Mouse (Mus musculus) kidney, embryonic 15.5 days (tissue): ENCODE results near the gene Pigk. TPM values are rescaled to one million over a fixed set of nuclear protein-coding genes. Genes with fewer than 3 reads are reported as not detected.

ENCODE experiments used
- ATAC-seq: fragments of 200-750 bp; cut with Nextera tagmentation; replicated peaks from 2 replicates; pipeline ENCODE4 v1.8.0; 2017; ENCODE audit warnings: moderate TSS enrichment; ENCODE audit not compliant: low FRiP score
- H3K27ac ChIP-seq: fragments of 300-500 bp; sonication (generic); 2 replicates; pipeline ENCODE4 v1.5.1; 2015; ENCODE audit warnings: mild to moderate bottlenecking, inconsistent platforms
- H3K27me3 ChIP-seq: fragments of 300-500 bp; sonication (generic); 2 replicates; pipeline ENCODE4 v1.6.1; 2015; ENCODE audit warnings: inconsistent platforms
- H3K36me3 ChIP-seq: fragments of 300-500 bp; sonication (generic); 2 replicates; pipeline ENCODE4 v1.6.1; 2015; ENCODE audit warnings: inconsistent platforms
- H3K4me1 ChIP-seq: fragments of 300-500 bp; sonication (generic); 2 replicates; pipeline ENCODE4 v1.6.1; 2015; ENCODE audit warnings: inconsistent platforms
- H3K4me2 ChIP-seq: fragments of 300-500 bp; sonication (generic); 2 replicates; pipeline ENCODE4 v1.6.1; 2015; ENCODE audit warnings: moderate library complexity, mild to moderate bottlenecking, inconsistent platforms
- H3K4me3 ChIP-seq: fragments of 300-500 bp; sonication (generic); replicated peaks from 2 replicates; pipeline ENCODE4 v1.5.1; 2015; ENCODE audit warnings: mild to moderate bottlenecking, inconsistent platforms
- H3K9ac ChIP-seq: fragments of 300-500 bp; sonication (generic); 2 replicates; pipeline ENCODE4 v1.6.1; 2015; ENCODE audit warnings: mild to moderate bottlenecking, inconsistent platforms
- H3K9me3 ChIP-seq: fragments of 300-500 bp; sonication (generic); replicated peaks from 2 replicates; pipeline ENCODE4 v1.6.1; 2016; ENCODE audit warnings: inconsistent platforms
- WGBS: fragments of 180-500 bp; shearing (Covaris S2); methylation state at CpG from one replicate; pipeline ENCODE4 v1.1.7; 2015; ENCODE audit warnings: mixed read lengths; 5-methylcytosine and 5-hydroxymethylcytosine counted together
- polyA plus RNA-seq: library from polyadenylated mRNA; unstranded; fragments of >200 nt; fragmentation: Nextera tagmentation; extraction: Ambion mirVana; gene quantifications from 2 replicates; pipeline ENCODE4 v1.2.1, GENCODE M21; 2015

Pigk gene
- polyA plus RNA-seq, 1 experiment from 2014 or later: 42.2 TPM

- H3K36me3 ChIP-seq: no peaks in the 10 kb centered on the region
- ATAC-seq: no peak
- H3K9me3 ChIP-seq: no peaks in the 10 kb centered on the region
- 0 out of 2 replicates have a peak, but pooled peaks cover 2% of the 10 kb centered on the region for H3K4me1 ChIP-seq
- H3K9ac ChIP-seq: no peak overlapping the region
- H3K4me3 ChIP-seq: no peak overlapping the region
- no peaks in the 10 kb centered on the region for H3K27me3 ChIP-seq
- H3K4me2 ChIP-seq: no peak overlapping the region
- no peak overlapping the region for H3K27ac ChIP-seq
Observed at GRCm38 (mm10) chr3:152733513-152733912, 19.6 kb downstream of the Pigk start.

GRCm38 (mm10) chr3:152734100-152734499 is 20.2 kb downstream of the Pigk start:
- no peak overlapping the region for H3K4me3 ChIP-seq
- H3K9me3 ChIP-seq: no peaks in the 10 kb centered on the region
- H3K4me1 ChIP-seq: 0 out of 2 replicates have a peak, but pooled peaks cover 2% of the 10 kb centered on the region
- H3K36me3 ChIP-seq: no peaks in the 10 kb centered on the region
- no peaks in the 10 kb centered on the region for H3K27me3 ChIP-seq
- 77% methylated on average over 11 of the region's 11 CpGs for WGBS
- ATAC-seq: no peak
- H3K9ac ChIP-seq: no peak overlapping the region
- H3K27ac ChIP-seq: no peak overlapping the region
- no peak overlapping the region for H3K4me2 ChIP-seq

GRCm38 (mm10) chr3:152735601-152736250 is 21.8 kb downstream of the Pigk start:
- no peak overlapping the region for H3K27ac ChIP-seq
- H3K9ac ChIP-seq: no peak overlapping the region
- no peak overlapping the region for H3K4me3 ChIP-seq
- no peaks in the 10 kb centered on the region for H3K9me3 ChIP-seq
- no peak overlapping the region for H3K4me2 ChIP-seq
- H3K27me3 ChIP-seq: no peaks in the 10 kb centered on the region
- WGBS: 79% methylated on average over 10 of the region's 10 CpGs
- ATAC-seq: no peak
- 0 out of 2 replicates have a peak, but pooled peaks cover 2% of the 10 kb centered on the region for H3K4me1 ChIP-seq
- no peaks in the 10 kb centered on the region for H3K36me3 ChIP-seq

- no peaks in the 10 kb centered on the region for H3K9me3 ChIP-seq
- H3K4me1 ChIP-seq: no peaks in the 10 kb centered on the region
- no peak for ATAC-seq
- H3K36me3 ChIP-seq: 0 out of 2 replicates have a peak, but pooled peaks cover 5% of the 10 kb centered on the region
- H3K27ac ChIP-seq: no peak overlapping the region
- no peak overlapping the region for H3K4me3 ChIP-seq
- no peaks in the 10 kb centered on the region for H3K27me3 ChIP-seq
- no peak overlapping the region for H3K9ac ChIP-seq
- no peak overlapping the region for H3K4me2 ChIP-seq
- 90% methylated on average over 12 of the region's 12 CpGs for WGBS
Observed at GRCm38 (mm10) chr3:152744301-152744700, 30.4 kb downstream of the Pigk start.

GRCm38 (mm10) chr3:152745611-152746010 is 31.7 kb downstream of the Pigk start:
- no peak overlapping the region for H3K4me3 ChIP-seq
- H3K9ac ChIP-seq: no peak overlapping the region
- no peak overlapping the region for H3K27ac ChIP-seq
- no peaks in the 10 kb centered on the region for H3K9me3 ChIP-seq
- H3K27me3 ChIP-seq: no peaks in the 10 kb centered on the region
- no peak overlapping the region for H3K4me2 ChIP-seq
- 0 out of 2 replicates have a peak, but pooled peaks cover 5% of the 10 kb centered on the region for H3K36me3 ChIP-seq
- 92% methylated on average over 9 of the region's 9 CpGs for WGBS
- H3K4me1 ChIP-seq: no peaks in the 10 kb centered on the region
- no peak for ATAC-seq

- Histone ChIP-seq H3K4me2 (no peak overlapping the region), H3K36me3 (peaks cover 18% of the 10 kb centered on the region), H3K9me3 (0 out of 2 replicates have a peak, but pooled peaks cover 6% of the 10 kb centered on the region), H3K27me3 (no peaks in the 10 kb centered on the region), H3K4me3 (no peak overlapping the region), H3K27ac (no peak overlapping the region), H3K4me1 (no peaks in the 10 kb centered on the region), H3K9ac (no peak overlapping the region)
- ATAC-seq: no peak
- WGBS: 31% methylated on average over 3 of the region's 3 CpGs
Observed at GRCm38 (mm10) chr3:152749461-152749871, 35.6 kb downstream of the Pigk start.

- 74% methylated on average over 2 of the region's 2 CpGs for WGBS
Observed at GRCm38 (mm10) chr3:152749881-152750280, 36.0 kb downstream of the Pigk start.

GRCm38 (mm10) chr3:152752911-152753310 is 39.0 kb downstream of the Pigk start:
- ATAC-seq: no peak
- H3K4me3 ChIP-seq: no peak overlapping the region
- 94% methylated on average over 1 of the region's 1 CpGs for WGBS
- H3K27ac ChIP-seq: no peak overlapping the region
- no peaks in the 10 kb centered on the region for H3K27me3 ChIP-seq
- peaks cover 15% of the 10 kb centered on the region for H3K36me3 ChIP-seq
- H3K4me1 ChIP-seq: no peaks in the 10 kb centered on the region
- H3K9me3 ChIP-seq: 0 out of 2 replicates have a peak, but pooled peaks cover 6% of the 10 kb centered on the region
- no peak overlapping the region for H3K9ac ChIP-seq
- H3K4me2 ChIP-seq: no peak overlapping the region

More at GRCm38 (mm10) chr3:152749881-152750280, 36.0 kb downstream of the Pigk start:
- H3K9ac ChIP-seq: no peak overlapping the region
- H3K27me3 ChIP-seq: no peaks in the 10 kb centered on the region
- H3K4me2 ChIP-seq: no peak overlapping the region
- H3K9me3 ChIP-seq: 0 out of 2 replicates have a peak, but pooled peaks cover 6% of the 10 kb centered on the region
- H3K4me1 ChIP-seq: no peaks in the 10 kb centered on the region
- H3K36me3 ChIP-seq: peaks cover 18% of the 10 kb centered on the region
- no peak overlapping the region for H3K4me3 ChIP-seq
- no peak overlapping the region for H3K27ac ChIP-seq
- no peak for ATAC-seq

GRCm38 (mm10) chr3:152753345-152753744 is 39.4 kb downstream of the Pigk start:
- no peaks in the 10 kb centered on the region for H3K27me3 ChIP-seq
- peaks cover 13% of the 10 kb centered on the region for H3K36me3 ChIP-seq
- no peak overlapping the region for H3K4me3 ChIP-seq
- H3K9me3 ChIP-seq: 0 out of 2 replicates have a peak, but pooled peaks cover 6% of the 10 kb centered on the region
- ATAC-seq: no peak
- H3K4me1 ChIP-seq: no peaks in the 10 kb centered on the region
- no peak overlapping the region for H3K4me2 ChIP-seq
- 92% methylated on average over 4 of the region's 4 CpGs for WGBS
- no peak overlapping the region for H3K27ac ChIP-seq
- H3K9ac ChIP-seq: no peak overlapping the region

GRCm38 (mm10) chr3:152753920-152754764 is 40.2 kb downstream of the Pigk start:
- ATAC-seq: no peak
- H3K9me3 ChIP-seq: 0 out of 2 replicates have a peak, but pooled peaks cover 6% of the 10 kb centered on the region
- H3K27ac ChIP-seq: no peak overlapping the region
- peaks cover 13% of the 10 kb centered on the region for H3K36me3 ChIP-seq
- no peaks in the 10 kb centered on the region for H3K27me3 ChIP-seq
- no peak overlapping the region for H3K9ac ChIP-seq
- H3K4me2 ChIP-seq: no peak overlapping the region
- H3K4me3 ChIP-seq: no peak overlapping the region
- 84% methylated on average over 14 of the region's 14 CpGs for WGBS
- H3K4me1 ChIP-seq: peaks cover 8% of the 10 kb centered on the region

- Histone ChIP-seq H3K4me3 (no peak overlapping the region), H3K36me3 (peaks cover 13% of the 10 kb centered on the region), H3K9me3 (0 out of 2 replicates have a peak, but pooled peaks cover 6% of the 10 kb centered on the region), H3K9ac (no peak overlapping the region), H3K4me2 (no peak overlapping the region), H3K4me1 (peaks cover 8% of the 10 kb centered on the region), H3K27me3 (no peaks in the 10 kb centered on the region), H3K27ac (no peak overlapping the region)
- WGBS: 79% methylated on average over 7 of the region's 7 CpGs
- no peak for ATAC-seq
Observed at GRCm38 (mm10) chr3:152755515-152755914, 41.6 kb downstream of the Pigk start.

- no peak for ATAC-seq
- H3K4me1 ChIP-seq: peaks cover 8% of the 10 kb centered on the region
- no peak overlapping the region for H3K4me2 ChIP-seq
- no peak overlapping the region for H3K4me3 ChIP-seq
- H3K27ac ChIP-seq: no peak overlapping the region
- H3K36me3 ChIP-seq: peaks cover 9% of the 10 kb centered on the region
- no peaks in the 10 kb centered on the region for H3K27me3 ChIP-seq
- H3K9ac ChIP-seq: no peak overlapping the region
- H3K9me3 ChIP-seq: 0 out of 2 replicates have a peak, but pooled peaks cover 6% of the 10 kb centered on the region
- WGBS: 70% methylated on average over 2 of the region's 2 CpGs
Observed at GRCm38 (mm10) chr3:152756896-152757295, 43.0 kb downstream of the Pigk start.
